Mouse (Mus musculus): Measurements from ENCODE around the gene Asb8.
A peak's percentile ranks its signal among the peaks of the same experiment; 100 is the strongest.

Gene Asb8

GRCm38 (mm10) chr15:98155272-98155671 is 10.2 kb downstream of the Asb8 start:
- no peak for DNase-seq

GRCm38 (mm10) chr15:98154631-98155030 is 10.8 kb downstream of the Asb8 start:
- no peak for DNase-seq

- no peak for DNase-seq
Observed at GRCm38 (mm10) chr15:98154146-98154545, 11.3 kb downstream of the Asb8 start.

GRCm38 (mm10) chr15:98153625-98154024 is 11.8 kb downstream of the Asb8 start:
- DNase-seq = no peak

- no peak for DNase-seq
Observed at GRCm38 (mm10) chr15:98152916-98153315, 12.5 kb downstream of the Asb8 start.

GRCm38 (mm10) chr15:98149166-98149602 is 16.2 kb downstream of the Asb8 start:
- no peak for DNase-seq

GRCm38 (mm10) chr15:98148356-98148755 is 17.1 kb downstream of the Asb8 start:
- peak; percentile 84 for DNase-seq

- DNase-seq = peak; percentile 93
Observed at GRCm38 (mm10) chr15:98145559-98146181, 19.8 kb downstream of the Asb8 start.

GRCm38 (mm10) chr15:98144861-98145507 is 20.4 kb downstream of the Asb8 start:
- DNase-seq = no peak

- no peak for DNase-seq
Observed at GRCm38 (mm10) chr15:98142515-98142914, 22.9 kb downstream of the Asb8 start.

GRCm38 (mm10) chr15:98140809-98141208 is 24.6 kb downstream of the Asb8 start:
- DNase-seq = no peak

GRCm38 (mm10) chr15:98139763-98140162 is 25.7 kb downstream of the Asb8 start:
- DNase-seq = no peak

- DNase-seq = no peak
Observed at GRCm38 (mm10) chr15:98136871-98137270, 28.6 kb downstream of the Asb8 start.

GRCm38 (mm10) chr15:98135671-98136070 is 29.8 kb downstream of the Asb8 start:
- DNase-seq = no peak

GRCm38 (mm10) chr15:98134666-98135065 is 30.8 kb downstream of the Asb8 start:
- DNase-seq = no peak

- peak; percentile 42 for DNase-seq
Observed at GRCm38 (mm10) chr15:98134034-98134433, 31.4 kb downstream of the Asb8 start.

GRCm38 (mm10) chr15:98133471-98133870 is 32.0 kb downstream of the Asb8 start:
- no peak for DNase-seq

- DNase-seq = no peak
Observed at GRCm38 (mm10) chr15:98131942-98132655, 33.3 kb downstream of the Asb8 start.

GRCm38 (mm10) chr15:98131451-98131850 is 34.0 kb downstream of the Asb8 start:
- DNase-seq = no peak

- no peak for DNase-seq
Observed at GRCm38 (mm10) chr15:98131001-98131400, 34.4 kb downstream of the Asb8 start.

GRCm38 (mm10) chr15:98120831-98121230 is 44.6 kb downstream of the Asb8 start:
- DNase-seq = no peak

- DNase-seq = no peak
Observed at GRCm38 (mm10) chr15:98119363-98119762, 46.1 kb downstream of the Asb8 start.

GRCm38 (mm10) chr15:98116287-98116686 is 49.1 kb downstream of the Asb8 start:
- no peak for DNase-seq

- DNase-seq = no peak
Observed at GRCm38 (mm10) chr15:98115779-98116163, 49.7 kb downstream of the Asb8 start.
